In genomic region chr16:27389534-27390282, GRCm38 (mm10) we compare ENCODE assay signal across 9 mouse cellular contexts. TPM values are rescaled to one million over a fixed set of nuclear protein-coding genes. Genes with fewer than 3 reads are reported as not detected.
A peak's percentile ranks its signal among the peaks of the same experiment; 100 is the strongest.
DNase-seq lines count a peak whose midpoint lies in the region; ATAC-seq and TF ChIP-seq lines count a peak whose summit lies in the region.
"Had no signal": no experiment of that assay in that cellular context is flagged by ENCODE, and none has a peak within 500 bp of the region (broad histone marks: within the 10 kb centered on the region; RNA-seq: fewer than 3 reads in every experiment).

No protein-coding gene starts in this region.

- peak overlapping the region; percentile 94 for H3K4me3 ChIP-seq in megakaryocyte, embryonic 14.5 days (replicated peaks)
- peak overlapping the region; percentile 93 for H3K4me3 ChIP-seq in brown adipose tissue, adult 24 weeks (ENCODE audit: insufficient read depth, low read depth, low read length)
- H3K4me3 ChIP-seq in forebrain, postnatal 0 days (ENCODE audit: low read depth, low read length): peak overlapping the region; percentile 84
- H3K4me3 ChIP-seq in intestine, embryonic 15.5 days (replicated peaks): peak overlapping the region; percentile 86

- H3K4me1 ChIP-seq in megakaryocyte, embryonic 14.5 days: peaks cover 42% of the 10 kb centered on the region
- H3K4me1 ChIP-seq in brown adipose tissue, adult 24 weeks (ENCODE audit: control insufficient read depth, insufficient read depth, insufficient read length, low read length): peaks cover 8% of the 10 kb centered on the region; the same call in 1 of the 2 replicates
- H3K4me1 ChIP-seq in forebrain, postnatal 0 days (ENCODE audit: insufficient read depth): peaks cover 29% of the 10 kb centered on the region
- peaks cover 17% of the 10 kb centered on the region for H3K4me1 ChIP-seq in intestine, embryonic 15.5 days (replicated peaks)

- 12% methylated on average over 7 of the region's 7 CpGs for WGBS in forebrain, postnatal 0 days
- 27% methylated on average over 7 of the region's 7 CpGs for WGBS in intestine, embryonic 15.5 days

- no peak for ATAC-seq in megakaryocyte, adult 5-6 weeks (ENCODE audit: poor library complexity, severe bottlenecking)
- peak; percentile 6 for ATAC-seq in forebrain, postnatal 0 days
- 0 out of 2 replicates have a peak, but pooled peaks have one; percentile 5 for ATAC-seq in intestine, embryonic 15.5 days

- TF ChIP-seq CTCF in forebrain, postnatal 0 days (IDR thresholded peaks at IDR 0.05; ENCODE audit: low read depth): no peak

- peak; percentile 51 for DNase-seq in forebrain, postnatal 0 days
- peak; percentile 30 for DNase-seq in lung, postnatal 10 days
- peak; percentile 26 for DNase-seq in yolk sac, embryonic 10.5 days (ENCODE audit: low spot score)
- DNase-seq in testis, postnatal 14 days (ENCODE audit: low spot score): no peak

- no peaks in the 10 kb centered on the region for H3K36me3 ChIP-seq in megakaryocyte, embryonic 14.5 days (replicated peaks; ENCODE audit: low read length)
- no peaks in the 10 kb centered on the region for H3K36me3 ChIP-seq in forebrain, postnatal 0 days (ENCODE audit: insufficient read depth)
- H3K36me3 ChIP-seq in intestine, embryonic 15.5 days: no peaks in the 10 kb centered on the region

- peak overlapping the region; percentile 73 for H3K4me2 ChIP-seq in forebrain, postnatal 0 days (ENCODE audit: low read depth)
- peak overlapping the region; percentile 69 for H3K4me2 ChIP-seq in intestine, embryonic 15.5 days (replicated peaks)

- peak overlapping the region; percentile 77 for H3K27ac ChIP-seq in brown adipose tissue, adult 24 weeks (replicated peaks; ENCODE audit: low read depth, low read length)
- H3K27ac ChIP-seq in forebrain, postnatal 0 days (ENCODE audit: low read depth, low read length): peak overlapping the region; percentile 98
- peak overlapping the region; percentile 94 for H3K27ac ChIP-seq in intestine, embryonic 15.5 days

- H3K9me3 ChIP-seq in megakaryocyte, embryonic 14.5 days: no peaks in the 10 kb centered on the region
- H3K9me3 ChIP-seq in forebrain, postnatal 0 days (ENCODE audit: low read length): no peaks in the 10 kb centered on the region
- no peaks in the 10 kb centered on the region for H3K9me3 ChIP-seq in intestine, embryonic 15.5 days

- H3K9ac ChIP-seq in forebrain, postnatal 0 days: peak overlapping the region; percentile 99
- peak overlapping the region; percentile 99 for H3K9ac ChIP-seq in intestine, embryonic 15.5 days

- no peaks in the 10 kb centered on the region for H3K27me3 ChIP-seq in megakaryocyte, embryonic 14.5 days (replicated peaks)
- H3K27me3 ChIP-seq in forebrain, postnatal 0 days (ENCODE audit: insufficient read depth, low read length): no peaks in the 10 kb centered on the region
- no peaks in the 10 kb centered on the region for H3K27me3 ChIP-seq in intestine, embryonic 15.5 days (replicated peaks)

RNA-seq across cellular contexts. Expression of gene Ccdc50, which starts 1.0 kb away (rescaled TPM):
- 0.23 and 7.2 TPM in 2 replicates for polyA plus RNA-seq in megakaryocyte, embryonic 14.5 days (2012; ENCODE audit: insufficient read depth, low replicate concordance)
- 196 and 199 TPM in 2 replicates for total RNA-seq in megakaryocyte, adult 5-6 weeks (2015)
- total RNA-seq in megakaryocyte, adult 5-6 weeks (2017): 173 and 186 TPM in 2 replicates
- 38.4 and 63.7 TPM in 2 replicates for polyA plus RNA-seq in brown adipose tissue, adult 24 weeks (2012; ENCODE audit: insufficient read depth, insufficient read length, missing spikeins)
- total RNA-seq in forebrain, postnatal 0 days (2014; rRNA removed): 61.9 and 74.3 TPM in 2 replicates
- polyA plus RNA-seq in forebrain, postnatal 0 days (2015; fragmentation: Nextera tagmentation; extraction: Ambion mirVana): 12.7 and 22.3 TPM in 2 replicates
- polyA plus RNA-seq in intestine, embryonic 15.5 days (2015; fragmentation: Nextera tagmentation; extraction: Ambion mirVana): 37.5 and 45.5 TPM in 2 replicates

RNA-seq across cellular contexts. Expression of gene Uts2b, which starts 19.7 kb away (rescaled TPM):
- polyA plus RNA-seq in megakaryocyte, embryonic 14.5 days (2012; ENCODE audit: insufficient read depth, low replicate concordance): not detected in 2 replicates
- not detected in 2 replicates for total RNA-seq in megakaryocyte, adult 5-6 weeks (2015)
- not detected in 2 replicates for total RNA-seq in megakaryocyte, adult 5-6 weeks (2017)
- not detected in 2 replicates for polyA plus RNA-seq in brown adipose tissue, adult 24 weeks (2012; ENCODE audit: insufficient read depth, insufficient read length, missing spikeins)
- not detected in 2 replicates for total RNA-seq in forebrain, postnatal 0 days (2014; rRNA removed)
- not detected in 2 replicates for polyA plus RNA-seq in forebrain, postnatal 0 days (2015; fragmentation: Nextera tagmentation; extraction: Ambion mirVana)
- polyA plus RNA-seq in intestine, embryonic 15.5 days (2015; fragmentation: Nextera tagmentation; extraction: Ambion mirVana): 0.18 TPM in 1 of 2 replicates, not detected in the other
- total RNA-seq: gastrocnemius, postnatal 4 days had no signal
